Mouse (Mus musculus) midbrain, embryonic 12.5 days (tissue): ENCODE results near the gene Them4. TPM values are rescaled to one million over a fixed set of nuclear protein-coding genes. Genes with fewer than 3 reads are reported as not detected.

Experiments
- polyA plus RNA-seq: library from polyadenylated mRNA; unstranded; fragments of >200 nt; fragmentation: Nextera tagmentation; extraction: Ambion mirVana; gene quantifications from 2 replicates; pipeline ENCODE4 v1.2.1, GENCODE M21; 2016

Them4 gene
- polyA plus RNA-seq, 1 experiment from 2014 or later = 13.3 TPM

Other genes with a start within 250 kb of the Them4 start
- not detected in 2 replicates for gene Gm10697, start 237.4 kb upstream of the Them4 start, polyA plus RNA-seq
- not detected in 2 replicates for gene Gm10696, start 131.9 kb upstream of the Them4 start, polyA plus RNA-seq
- not detected in 2 replicates for gene Gm5286, start 113.4 kb upstream of the Them4 start, polyA plus RNA-seq
- not detected in 2 replicates for gene Gm4778, start 46.1 kb upstream of the Them4 start, polyA plus RNA-seq
- gene Them5, start 32.0 kb downstream of the Them4 start, polyA plus RNA-seq = not detected in 2 replicates
- 1.9 and 3.3 TPM in 2 replicates for gene C2cd4d, start 52.3 kb downstream of the Them4 start, polyA plus RNA-seq
- 0.18 and 0.28 TPM in 2 replicates for gene Rorc, start 62.7 kb downstream of the Them4 start, polyA plus RNA-seq
- 0.68 and 0.71 TPM in 2 replicates for gene Lingo4, start 88.4 kb downstream of the Them4 start, polyA plus RNA-seq
- 54.7 and 63.6 TPM in 2 replicates for gene Tdrkh, start 103.2 kb downstream of the Them4 start, polyA plus RNA-seq
- 58.8 and 64.9 TPM in 2 replicates for gene Mrpl9, start 133.2 kb downstream of the Them4 start, polyA plus RNA-seq
- gene Oaz3, start 133.8 kb downstream of the Them4 start, polyA plus RNA-seq = 1.1 and 1.6 TPM in 2 replicates
- gene Celf3, start 168.2 kb downstream of the Them4 start, polyA plus RNA-seq = 222 and 240 TPM in 2 replicates
- 15.8 and 19.0 TPM in 2 replicates for gene Riiad1, start 170.3 kb downstream of the Them4 start, polyA plus RNA-seq